Mouse (Mus musculus): ENCODE results near the gene AC131692.1. TPM values are rescaled to one million over a fixed set of nuclear protein-coding genes. Genes with fewer than 3 reads are reported as not detected.

AC131692.1 gene
- polyA plus RNA-seq, 1 experiment from 2014 or later = not detected

GRCm38 (mm10) chr19:6141394-6141749 lies 47.2 kb downstream of the AC131692.1 start, which contains the start of gene Arl2:
Gene Arl2 (minus strand): TSS chr19:6141548.
- peak within 1 kb of the TSS; percentile 86 for H3K9ac ChIP-seq (ENCODE audit: low read length)
- under 1% methylated on average over 15 of the region's 15 CpGs for WGBS

GRCm38 (mm10) chr19:6144842-6145241 lies 50.6 kb downstream of the AC131692.1 start:
- DNase-seq (ENCODE audit: low spot score) = no peak
- TF ChIP-seq CTCF (IDR thresholded peaks at IDR 0.05; ENCODE audit: low read depth) = peak; percentile 29; the same call in 1 of the 2 replicates
- TF ChIP-seq EP300 (optimal IDR thresholded peaks at IDR 0.05) = no peak
- no peaks in the 10 kb centered on the region for H3K4me1 ChIP-seq (replicated peaks; ENCODE audit: control insufficient read depth, insufficient read depth)
- H3K4me3 ChIP-seq (ENCODE audit: low read depth, low read length) = no peak overlapping the region
- H3K36me3 ChIP-seq (ENCODE audit: control insufficient read depth, insufficient read depth, low read length) = no peaks in the 10 kb centered on the region
- H3K27me3 ChIP-seq (ENCODE audit: control insufficient read depth, insufficient read depth, low read length) = no peaks in the 10 kb centered on the region
- WGBS = 71% methylated on average over 5 of the region's 5 CpGs
- H3K9me3 ChIP-seq (ENCODE audit: control insufficient read depth, low read length) = no peaks in the 10 kb centered on the region
- ATAC-seq (ENCODE audit: low FRiP score, low TSS enrichment) = no peak
- H3K4me2 ChIP-seq (replicated peaks; ENCODE audit: low read depth) = no peak overlapping the region
- no peak overlapping the region for H3K27ac ChIP-seq (replicated peaks)
- no peak overlapping the region for H3K9ac ChIP-seq (ENCODE audit: low read length)

More at GRCm38 (mm10) chr19:6141394-6141749, 47.2 kb downstream of the AC131692.1 start, which contains the start of gene Arl2:
- Histone ChIP-seq H3K4me1 (replicated peaks; ENCODE audit: control insufficient read depth, insufficient read depth) (no peaks in the 10 kb centered on the region), H3K4me3 (ENCODE audit: low read depth, low read length) (peak within 1 kb of the TSS; percentile 66), H3K36me3 (ENCODE audit: control insufficient read depth, insufficient read depth, low read length) (peaks cover 3% of the 10 kb centered on the region; the same call in 1 of the 2 replicates), H3K9me3 (ENCODE audit: control insufficient read depth, low read length) (no peaks in the 10 kb centered on the region), H3K27ac (replicated peaks) (peak within 1 kb of the TSS; percentile 91), H3K4me2 (replicated peaks; ENCODE audit: low read depth) (peak within 1 kb of the TSS; percentile 91), H3K27me3 (ENCODE audit: control insufficient read depth, insufficient read depth, low read length) (no peaks in the 10 kb centered on the region)
- ATAC-seq (ENCODE audit: low FRiP score, low TSS enrichment) = peak; percentile 83
- DNase-seq (ENCODE audit: low spot score) = peak; percentile 80
- TF ChIP-seq CTCF (IDR thresholded peaks at IDR 0.05; ENCODE audit: low read depth) = peak; percentile 67
- no peak for TF ChIP-seq EP300 (optimal IDR thresholded peaks at IDR 0.05)

Small RNA genes lying within 50 kb of the gene (microRNA-seq; reads per million reads assigned to microRNA genes)
- 1.9 reads per million for gene Mir6988

Other genes starting within 250 kb of the AC131692.1 start
- gene Frmd8, start 219.1 kb upstream of the AC131692.1 start, polyA plus RNA-seq (2015; fragmentation: Nextera tagmentation; extraction: Ambion mirVana) = 13.8 and 18.8 TPM in 2 replicates
- 2.9 and 3.2 TPM in 2 replicates for gene Slc25a45, start 216.6 kb upstream of the AC131692.1 start, polyA plus RNA-seq (2015; fragmentation: Nextera tagmentation; extraction: Ambion mirVana)
- 0.77 and 1.0 TPM in 2 replicates for gene Tigd3, start 200.3 kb upstream of the AC131692.1 start, polyA plus RNA-seq (2015; fragmentation: Nextera tagmentation; extraction: Ambion mirVana)
- 47.0 and 54.9 TPM in 2 replicates for gene Dpf2, start 181.4 kb upstream of the AC131692.1 start, polyA plus RNA-seq (2015; fragmentation: Nextera tagmentation; extraction: Ambion mirVana)
- gene Cdc42ep2, start 169.6 kb upstream of the AC131692.1 start, polyA plus RNA-seq (2015; fragmentation: Nextera tagmentation; extraction: Ambion mirVana) = 7.9 and 8.1 TPM in 2 replicates
- gene Pola2, start 130.2 kb upstream of the AC131692.1 start, polyA plus RNA-seq (2015; fragmentation: Nextera tagmentation; extraction: Ambion mirVana) = 20.4 and 21.2 TPM in 2 replicates
- gene Slc22a20, start 108.3 kb upstream of the AC131692.1 start, polyA plus RNA-seq (2015; fragmentation: Nextera tagmentation; extraction: Ambion mirVana) = not detected in 2 replicates
- 21.2 and 21.4 TPM in 2 replicates for gene Capn1, start 78.5 kb upstream of the AC131692.1 start, polyA plus RNA-seq (2015; fragmentation: Nextera tagmentation; extraction: Ambion mirVana)
- gene Syvn1, start 47.8 kb upstream of the AC131692.1 start, polyA plus RNA-seq (2015; fragmentation: Nextera tagmentation; extraction: Ambion mirVana) = 18.5 and 21.1 TPM in 2 replicates
- gene Mrpl49, start 36.6 kb upstream of the AC131692.1 start, polyA plus RNA-seq (2015; fragmentation: Nextera tagmentation; extraction: Ambion mirVana) = 35.0 and 36.6 TPM in 2 replicates
- 818 and 857 TPM in 2 replicates for gene Fau, start 36.6 kb upstream of the AC131692.1 start, polyA plus RNA-seq (2015; fragmentation: Nextera tagmentation; extraction: Ambion mirVana)
- 31.8 and 33.2 TPM in 2 replicates for gene Znhit2, start 33.2 kb upstream of the AC131692.1 start, polyA plus RNA-seq (2015; fragmentation: Nextera tagmentation; extraction: Ambion mirVana)
- gene Tm7sf2, start 26.0 kb upstream of the AC131692.1 start, polyA plus RNA-seq (2015; fragmentation: Nextera tagmentation; extraction: Ambion mirVana) = 17.9 and 19.7 TPM in 2 replicates
- 43.2 and 48.9 TPM in 2 replicates for gene Vps51, start 17.2 kb upstream of the AC131692.1 start, polyA plus RNA-seq (2015; fragmentation: Nextera tagmentation; extraction: Ambion mirVana)
- gene Tmem262, start 14.4 kb upstream of the AC131692.1 start, polyA plus RNA-seq (2015; fragmentation: Nextera tagmentation; extraction: Ambion mirVana) = not detected in 2 replicates
- 0.52 and 1.0 TPM in 2 replicates for gene Gm28374, start 12.2 kb upstream of the AC131692.1 start, polyA plus RNA-seq (2015; fragmentation: Nextera tagmentation; extraction: Ambion mirVana)
- 58.4 and 62.5 TPM in 2 replicates for gene Zfpl1, start 9.5 kb upstream of the AC131692.1 start, polyA plus RNA-seq (2015; fragmentation: Nextera tagmentation; extraction: Ambion mirVana)
- gene Cdca5, start 9.4 kb upstream of the AC131692.1 start, polyA plus RNA-seq (2015; fragmentation: Nextera tagmentation; extraction: Ambion mirVana) = 7.9 and 8.1 TPM in 2 replicates
- 0.05 and 0.07 TPM in 2 replicates for gene Naaladl1, start 11.4 kb downstream of the AC131692.1 start, polyA plus RNA-seq (2015; fragmentation: Nextera tagmentation; extraction: Ambion mirVana)
- gene Sac3d1, start 24.2 kb downstream of the AC131692.1 start, polyA plus RNA-seq (2015; fragmentation: Nextera tagmentation; extraction: Ambion mirVana) = 26.8 and 29.4 TPM in 2 replicates
- 24.7 and 25.0 TPM in 2 replicates for gene Snx15, start 33.9 kb downstream of the AC131692.1 start, polyA plus RNA-seq (2015; fragmentation: Nextera tagmentation; extraction: Ambion mirVana)
- gene Batf2, start 46.6 kb downstream of the AC131692.1 start, polyA plus RNA-seq (2015; fragmentation: Nextera tagmentation; extraction: Ambion mirVana) = 0.49 and 0.52 TPM in 2 replicates
- 74.0 and 77.2 TPM in 2 replicates for gene Arl2, start 47.1 kb downstream of the AC131692.1 start, polyA plus RNA-seq (2015; fragmentation: Nextera tagmentation; extraction: Ambion mirVana)
- gene Majin, start 90.0 kb downstream of the AC131692.1 start, polyA plus RNA-seq (2015; fragmentation: Nextera tagmentation; extraction: Ambion mirVana) = 0.11 TPM in 1 of 2 replicates, not detected in the other
- gene Gpha2, start 132.0 kb downstream of the AC131692.1 start, polyA plus RNA-seq (2015; fragmentation: Nextera tagmentation; extraction: Ambion mirVana) = 0.17 and 0.46 TPM in 2 replicates
- gene Ppp2r5b, start 141.5 kb downstream of the AC131692.1 start, polyA plus RNA-seq (2015; fragmentation: Nextera tagmentation; extraction: Ambion mirVana) = 14.7 and 15.0 TPM in 2 replicates
- gene Atg2a, start 147.2 kb downstream of the AC131692.1 start, polyA plus RNA-seq (2015; fragmentation: Nextera tagmentation; extraction: Ambion mirVana) = 4.8 and 6.0 TPM in 2 replicates
- gene Ehd1, start 182.3 kb downstream of the AC131692.1 start, polyA plus RNA-seq (2015; fragmentation: Nextera tagmentation; extraction: Ambion mirVana) = 62.0 and 63.8 TPM in 2 replicates
- 1.3 and 1.9 TPM in 2 replicates for gene Cdc42bpg, start 212.0 kb downstream of the AC131692.1 start, polyA plus RNA-seq (2015; fragmentation: Nextera tagmentation; extraction: Ambion mirVana)
- 27.1 and 27.9 TPM in 2 replicates for gene Men1, start 240.6 kb downstream of the AC131692.1 start, polyA plus RNA-seq (2015; fragmentation: Nextera tagmentation; extraction: Ambion mirVana)
- 5.2 and 5.7 TPM in 2 replicates for gene Map4k2, start 246.7 kb downstream of the AC131692.1 start, polyA plus RNA-seq (2015; fragmentation: Nextera tagmentation; extraction: Ambion mirVana)